Mouse (Mus musculus) mesoderm, embryonic 11.5 days (tissue): ENCODE results near the gene Olfr561.
A peak's percentile ranks its signal among the peaks of the same experiment; 100 is the strongest.

Experiments
- DNase-seq: peaks from one replicate; pipeline ENCODE4 v3.0.0-alpha.2; 2012; ENCODE audit warnings: low read depth, low spot score

Olfr561 gene

GRCm38 (mm10) chr7:102770921-102771320 lies at the start of gene Olfr561:
Gene Olfr561 (plus strand): TSS chr7:102771221.
- no peak for DNase-seq

- DNase-seq: no peak
Observed at GRCm38 (mm10) chr7:102727391-102727790, 43.6 kb upstream of the Olfr561 start, which contains the start of gene Olfr559. Gene Olfr559 (minus strand): TSS chr7:102727491.

- DNase-seq: no peak
Observed at GRCm38 (mm10) chr7:102733793-102734192, 37.2 kb upstream of the Olfr561 start.

GRCm38 (mm10) chr7:102737705-102738104 lies 33.3 kb upstream of the Olfr561 start:
- DNase-seq: peak; percentile 33

- DNase-seq: no peak
Observed at GRCm38 (mm10) chr7:102752086-102752485, 18.9 kb upstream of the Olfr561 start.

GRCm38 (mm10) chr7:102759266-102759665 lies 11.8 kb upstream of the Olfr561 start, which contains the start of the genes Olfr560 and Olfr78:
Gene Olfr560 (minus strand): TSS chr7:102759366.
Gene Olfr78 (minus strand): TSS chr7:102759471.
- DNase-seq: no peak

GRCm38 (mm10) chr7:102803180-102803579 lies 32.2 kb downstream of the Olfr561 start, which contains the start of gene Olfr564:
Gene Olfr564 (plus strand): TSS chr7:102803480.
- no peak for DNase-seq
